Mouse (Mus musculus) embryo, embryonic 9.5 days (tissue): ENCODE results near the gene Pik3ip1.

Experiments
- DNase-seq: peaks from one replicate; pipeline ENCODE4 v3.0.0-alpha.2; 2017; ENCODE audit errors: extremely low spot score

Pik3ip1 gene

DNA sequence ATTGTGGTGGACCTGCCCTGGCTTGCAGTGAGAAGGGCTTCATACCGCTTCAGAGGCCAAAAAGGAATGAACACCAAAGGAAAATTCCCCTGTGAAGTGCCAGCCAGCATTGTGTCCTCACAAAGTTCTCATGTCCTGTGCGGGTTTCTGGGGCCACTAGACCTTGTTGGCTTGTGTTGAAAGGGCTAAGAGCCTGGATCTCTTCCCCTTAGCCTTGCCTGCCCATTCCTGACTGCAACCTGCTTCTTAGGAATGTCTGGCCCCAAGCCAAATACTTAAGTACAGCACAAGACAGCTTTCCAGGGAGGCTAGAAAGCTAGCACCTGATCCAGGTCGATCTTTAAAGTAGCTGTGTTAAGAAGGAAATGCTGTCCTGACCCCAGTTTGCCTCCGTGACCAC is 27.4 kb upstream of the Pik3ip1 start:
- DNase-seq, result no peak

- DNase-seq, result no peak
Observed at GRCm38 (mm10) chr11:3305821-3306220, 24.4 kb upstream of the Pik3ip1 start.

- no peak for DNase-seq
Observed at GRCm38 (mm10) chr11:3307875-3308274, 22.3 kb upstream of the Pik3ip1 start.

DNA sequence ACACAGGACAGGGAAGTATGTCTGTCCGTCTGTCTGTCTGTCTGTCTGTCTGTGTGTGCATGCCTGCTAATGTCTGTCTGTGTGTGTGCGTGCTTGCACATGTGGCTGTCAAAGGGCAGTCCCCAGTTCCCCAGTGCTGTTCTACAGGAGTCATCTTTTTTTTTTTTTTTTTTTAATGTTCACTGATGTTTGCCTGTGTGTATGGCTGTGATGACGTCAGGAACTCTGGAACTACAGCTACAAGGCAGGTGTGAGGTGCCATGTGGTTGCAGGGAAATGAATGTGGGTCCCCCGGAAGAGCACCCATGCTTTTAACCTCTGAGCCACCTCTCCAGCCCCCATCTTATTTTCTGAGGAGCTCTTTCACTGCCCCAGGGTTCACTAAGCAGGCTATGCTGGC is 20.3 kb upstream of the Pik3ip1 start:
- DNase-seq, result no peak

- no peak for DNase-seq
Observed at GRCm38 (mm10) chr11:3310789-3311585, 19.2 kb upstream of the Pik3ip1 start.

DNA sequence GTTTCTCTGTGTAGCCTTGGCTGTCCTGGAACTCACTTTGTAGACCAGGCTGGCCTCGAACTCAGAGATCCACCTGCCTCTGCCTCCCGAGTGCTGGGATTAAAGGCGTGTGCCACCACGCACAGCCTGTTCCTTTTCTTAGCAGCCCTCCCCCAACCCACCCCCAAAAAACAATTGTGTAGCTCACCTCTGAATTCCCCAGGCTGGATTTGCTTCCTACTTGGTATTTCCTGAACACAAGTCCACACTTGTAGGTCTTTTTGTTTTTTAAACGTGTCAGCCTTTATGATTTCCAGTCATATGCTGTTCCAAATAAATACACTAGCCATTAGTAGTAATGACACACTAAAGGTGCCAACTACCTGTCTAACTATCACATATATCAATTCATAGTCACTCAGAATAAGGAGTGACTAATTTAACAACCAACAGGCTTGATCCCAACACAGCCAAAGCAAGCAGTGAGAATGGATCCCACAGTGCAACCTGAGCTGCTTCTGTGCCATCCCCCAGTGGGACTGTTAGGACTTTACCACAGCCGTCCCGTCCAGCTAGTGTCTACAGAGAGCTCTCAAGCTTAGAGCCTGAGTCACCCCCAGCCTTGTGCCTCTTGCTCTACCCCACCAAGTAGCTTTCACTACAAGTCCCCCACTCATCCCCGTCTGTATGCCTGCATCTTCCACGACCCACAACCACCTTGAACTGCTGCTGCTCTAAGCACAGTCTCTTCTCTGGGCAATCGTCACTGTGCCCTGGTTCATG is 18.4 kb upstream of the Pik3ip1 start:
- no peak for DNase-seq

DNA sequence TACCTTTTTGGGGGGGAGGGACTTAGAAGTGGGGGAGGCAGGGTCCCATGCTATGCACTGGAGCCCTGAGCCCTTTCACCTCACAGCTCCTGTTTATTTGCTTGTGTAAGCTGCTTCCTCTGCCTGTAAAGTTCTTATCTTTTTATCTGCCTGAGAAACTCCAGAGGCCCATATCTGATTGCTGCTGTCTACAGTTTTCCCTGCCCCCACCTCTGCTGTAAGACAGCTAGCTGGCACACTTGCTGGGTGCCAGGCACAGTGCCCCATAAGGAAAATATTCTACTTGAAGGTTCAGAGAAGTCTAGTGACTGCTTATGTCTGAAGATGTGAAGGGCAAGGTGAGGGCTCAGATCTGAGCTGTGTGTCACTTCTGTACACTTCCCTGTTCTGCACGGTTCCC is 16.9 kb upstream of the Pik3ip1 start:
- no peak for DNase-seq

GRCm38 (mm10) chr11:3314148-3314547 is 16.1 kb upstream of the Pik3ip1 start:
- peak; percentile 59 for DNase-seq

DNA sequence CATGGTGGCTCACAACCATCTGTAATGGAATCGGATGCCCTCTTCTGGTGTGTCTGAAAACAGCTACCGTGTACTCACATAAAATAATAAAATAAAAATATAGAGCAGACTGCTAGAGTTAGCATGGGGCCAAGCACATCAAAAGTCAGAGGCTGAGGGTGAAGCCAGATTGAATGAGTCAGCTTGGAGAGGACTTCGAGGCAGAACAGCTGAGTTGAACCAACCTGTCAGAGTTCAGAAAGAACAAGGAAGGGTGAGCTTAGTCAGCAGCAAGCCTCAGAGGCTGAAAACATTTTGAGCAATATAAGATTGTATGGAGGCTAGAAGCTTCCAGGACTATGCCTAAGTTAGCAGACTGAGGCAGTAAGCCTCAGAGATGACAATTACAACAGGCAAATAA is 11.9 kb upstream of the Pik3ip1 start:
- DNase-seq, result no peak

- DNase-seq, result no peak
Observed at GRCm38 (mm10) chr11:3328271-3328670, 1.9 kb upstream of the Pik3ip1 start.

GRCm38 (mm10) chr11:3328806-3329775 is 1.1 kb upstream of the Pik3ip1 start:
- no peak for DNase-seq

DNA sequence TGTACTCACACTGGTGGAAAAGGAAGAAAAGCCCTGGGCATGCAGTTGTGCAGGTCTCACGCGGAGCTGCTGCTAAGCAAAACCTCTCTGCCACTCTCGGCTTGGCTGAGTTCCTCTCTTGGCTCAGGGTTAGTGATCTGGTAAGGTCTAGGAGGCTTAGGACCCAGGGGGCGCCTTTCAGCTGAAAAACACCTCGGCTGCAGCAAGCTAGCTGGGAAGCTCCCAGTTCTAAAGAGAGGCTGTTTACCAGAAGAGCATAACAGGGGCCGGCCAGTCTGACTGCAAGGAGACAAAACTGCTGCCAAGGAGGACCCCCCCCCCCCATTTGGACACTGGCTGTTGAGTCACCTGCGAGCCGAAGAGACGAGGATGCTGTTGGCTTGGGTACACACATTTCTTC is 365 bp downstream of the Pik3ip1 start:
- peak; percentile 68 for DNase-seq

- no peak for DNase-seq
Observed at GRCm38 (mm10) chr11:3330991-3331750, 970 bp downstream of the Pik3ip1 start.

DNA sequence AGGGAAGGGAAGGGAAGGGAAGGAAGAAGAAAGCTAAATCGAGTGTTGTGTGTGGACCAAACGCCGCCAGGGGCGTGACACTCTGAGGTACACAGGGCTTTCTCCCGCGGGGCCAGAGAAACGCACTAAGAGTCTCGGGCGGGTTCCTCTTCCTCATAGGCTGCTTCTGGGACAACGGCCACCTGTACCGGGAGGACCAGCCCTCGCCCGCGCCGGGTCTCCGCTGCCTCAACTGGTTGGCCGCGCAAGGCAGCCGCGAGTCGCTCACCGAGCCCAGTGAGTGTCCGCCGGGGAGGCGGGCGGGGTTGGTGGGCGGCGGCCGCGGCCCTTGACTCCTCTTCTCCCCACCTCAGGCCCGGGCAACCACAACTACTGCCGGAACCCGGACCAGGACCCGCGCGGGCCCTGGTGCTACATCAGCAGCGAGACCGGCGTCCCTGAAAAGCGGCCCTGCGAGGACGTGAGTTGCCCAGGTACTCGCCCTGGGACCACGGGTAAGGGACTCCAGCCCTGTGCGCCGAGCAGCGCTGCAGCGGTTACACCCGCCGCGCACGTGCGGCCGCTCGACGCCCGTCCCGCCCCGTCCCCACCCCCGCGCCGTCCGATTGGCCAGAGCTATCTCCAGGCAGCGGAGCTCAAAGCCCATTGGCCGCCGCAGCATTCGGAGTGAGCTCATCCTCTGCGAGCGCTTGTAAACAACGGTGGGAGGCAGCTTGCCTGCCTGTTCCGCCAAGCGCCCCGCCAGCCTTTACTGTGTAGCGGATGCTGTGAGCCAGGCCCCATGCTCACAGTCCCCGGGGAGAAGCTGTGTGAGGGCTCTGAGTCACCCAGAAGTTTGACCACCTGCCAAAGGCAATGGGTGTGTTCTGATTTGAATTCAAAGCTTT is 1.8 kb downstream of the Pik3ip1 start:
- peak; percentile 91 for DNase-seq

- DNase-seq, result no peak
Observed at GRCm38 (mm10) chr11:3333111-3333695, 3.0 kb downstream of the Pik3ip1 start.

GRCm38 (mm10) chr11:3334141-3334710 is 4.0 kb downstream of the Pik3ip1 start:
- DNase-seq, result no peak

- no peak for DNase-seq
Observed at GRCm38 (mm10) chr11:3334711-3335316, 4.6 kb downstream of the Pik3ip1 start.

GRCm38 (mm10) chr11:3335651-3336216 is 5.5 kb downstream of the Pik3ip1 start:
- DNase-seq, result no peak

GRCm38 (mm10) chr11:3336602-3337001 is 6.4 kb downstream of the Pik3ip1 start:
- DNase-seq, result no peak
